ENCODE assay signal across 24 mouse cellular contexts in genomic region chr9:55152935-55153334, GRCm38 (mm10). TPM values are rescaled to one million over a fixed set of nuclear protein-coding genes. Genes with fewer than 3 reads are reported as not detected.
DNase-seq lines count a peak whose midpoint lies in the region; ATAC-seq and TF ChIP-seq lines count a peak whose summit lies in the region.
"Had no signal": no experiment of that assay in that cellular context is flagged by ENCODE, and none has a peak within 500 bp of the region (broad histone marks: within the 10 kb centered on the region; RNA-seq: fewer than 3 reads in every experiment).

No protein-coding gene starts in this region.

- in situ Hi-C loops in CH12.LX (cut with MboI; ENCODE audit: low pct_ligation_motif_present, low pct_unique_long_range_greater_than_20kb, low sequenced_read_pairs): no loop called here

- no peak for TF ChIP-seq EP300 in CH12.LX (IDR thresholded peaks at IDR 0.05; ENCODE audit: low read length)
- no peak for TF ChIP-seq EP300 in MEL (IDR thresholded peaks at IDR 0.05; ENCODE audit: low read depth in 1 of 2, low read length in 2 of 2)

- H3K27me3 ChIP-seq in midbrain, embryonic 11.5 days (ENCODE audit: control insufficient read depth, insufficient read depth, low read length): no peaks in the 10 kb centered on the region
- H3K27me3 ChIP-seq in midbrain, embryonic 10.5 days (ENCODE audit: low read depth, poor library complexity, severe bottlenecking): peaks cover 6% of the 10 kb centered on the region; the same call in 1 of the 2 replicates
- H3K27me3 ChIP-seq in CH12.LX (replicated peaks) (no peaks in the 10 kb centered on the region), MEL (ENCODE audit: control insufficient read depth in 1 of 2, insufficient read depth in 2 of 2, low read length in 2 of 2) (no peaks in the 10 kb centered on the region)
- H3K27me3 ChIP-seq: embryonic facial prominence, embryonic 13.5 days; embryonic facial prominence, embryonic 15.5 days; forebrain, embryonic 12.5 days had no signal

- no peak overlapping the region for H3K9ac ChIP-seq in midbrain, embryonic 11.5 days (ENCODE audit: low read length)
- H3K9ac ChIP-seq in CH12.LX (ENCODE audit: insufficient read depth, low read depth) (no peak overlapping the region), MEL (ENCODE audit: control insufficient read depth, low read depth, low read length, poor library complexity, severe bottlenecking) (peak overlapping the region; percentile 25; the same call in 1 of the 2 replicates)
- H3K9ac ChIP-seq: embryonic facial prominence, embryonic 13.5 days; embryonic facial prominence, embryonic 15.5 days; forebrain, embryonic 12.5 days had no signal

- 80% methylated on average over 5 of the region's 5 CpGs for WGBS in midbrain, embryonic 11.5 days
- 82% methylated on average over 5 of the region's 5 CpGs for WGBS in midbrain, embryonic 10.5 days
- WGBS in macrophage (ENCODE audit: missing documents): 51% methylated on average over 5 of the region's 5 CpGs

- dilution Hi-C loops in CH12.LX (cut with MboI; ENCODE audit: extremely low pct_ligation_motif_present, extremely low pct_unique_long_range_greater_than_20kb, low sequenced_read_pairs): no loop called here

- H3K36me3 ChIP-seq in midbrain, embryonic 11.5 days (ENCODE audit: control insufficient read depth, insufficient read depth, low read length): no peaks in the 10 kb centered on the region
- H3K36me3 ChIP-seq in midbrain, embryonic 10.5 days: peaks cover 11% of the 10 kb centered on the region; the same call in 1 of the 2 replicates
- peaks cover 0 to 18% of the 10 kb centered on the region in 2 experiments for H3K36me3 ChIP-seq in CH12.LX (replicated peaks in 1 of 2; ENCODE audit: control insufficient read depth in 1 of 2, insufficient read depth in 1 of 2, low read length in 1 of 2)
- H3K36me3 ChIP-seq in MEL (ENCODE audit: control insufficient read depth in 1 of 2, insufficient read depth in 2 of 2, low read length in 2 of 2): peaks cover 6 to 44% of the 10 kb centered on the region in 2 experiments; a peak in 3 of 4 replicates
- H3K36me3 ChIP-seq in macrophage (ENCODE audit: inconsistent target): no peaks in the 10 kb centered on the region
- H3K36me3 ChIP-seq: embryonic facial prominence, embryonic 13.5 days; embryonic facial prominence, embryonic 15.5 days had no signal

- no peak for TF ChIP-seq CTCF in CH12.LX (conservative IDR thresholded peaks at IDR 0.05 in 1 of 2, IDR thresholded peaks at IDR 0.05 in 1 of 2; ENCODE audit: low read depth in 2 of 2, low read length in 2 of 2)
- TF ChIP-seq CTCF in MEL (IDR thresholded peaks at IDR 0.05 in 2 of 3, conservative IDR thresholded peaks at IDR 0.05 in 1 of 3; ENCODE audit: control insufficient read depth in 1 of 3, insufficient read depth in 1 of 3, low read depth in 2 of 3, low read length in 3 of 3, poor library complexity in 1 of 3, severe bottlenecking in 1 of 3): no peak

- no peak overlapping the region for H3K4me3 ChIP-seq in midbrain, embryonic 11.5 days (ENCODE audit: low read depth, low read length)
- no peak overlapping the region for H3K4me3 ChIP-seq in midbrain, embryonic 10.5 days
- H3K4me3 ChIP-seq in CH12.LX (replicated peaks in 1 of 3; ENCODE audit: low read depth in 2 of 3, low read length in 2 of 3, poor library complexity in 1 of 3): no peak overlapping the region
- no peak overlapping the region for H3K4me3 ChIP-seq in MEL (ENCODE audit: control insufficient read depth in 1 of 2, insufficient read depth in 1 of 2, low read depth in 2 of 2, low read length in 2 of 2)
- H3K4me3 ChIP-seq in macrophage (ENCODE audit: inconsistent target): no peak overlapping the region
- H3K4me3 ChIP-seq: embryonic facial prominence, embryonic 13.5 days; embryonic facial prominence, embryonic 15.5 days; erythroblast, embryonic 14.5 days; forebrain, embryonic 10.5 days; forebrain, embryonic 12.5 days had no signal

- H3K4me2 ChIP-seq in midbrain, embryonic 11.5 days: no peak overlapping the region
- no peak overlapping the region for H3K4me2 ChIP-seq in CH12.LX (ENCODE audit: insufficient read depth, low read depth, poor library complexity, severe bottlenecking)
- H3K4me2 ChIP-seq: embryonic facial prominence, embryonic 13.5 days; embryonic facial prominence, embryonic 15.5 days; forebrain, embryonic 12.5 days had no signal

- no peak for TF ChIP-seq POLR2A in CH12.LX (IDR thresholded peaks at IDR 0.05; ENCODE audit: low read depth, low read length)
- no peak for TF ChIP-seq POLR2A in MEL (IDR thresholded peaks at IDR 0.05; ENCODE audit: control insufficient read depth in 1 of 2, insufficient read depth in 1 of 2, low read depth in 1 of 2, low read length in 2 of 2, poor library complexity in 1 of 2)

- peak; percentile 17 for DNase-seq in midbrain, embryonic 11.5 days (ENCODE audit: low spot score, missing footprints)
- DNase-seq in midbrain, embryonic 10.5 days (ENCODE audit: low spot score): no peak
- DNase-seq in CH12.LX (ENCODE audit: extremely low read depth) (no peak), MEL (ENCODE audit: low read depth, low spot score) (peak; percentile 45)
- no peak for DNase-seq in left cerebral cortex, adult 9 months (ENCODE audit: low spot score in 2 of 2)
- DNase-seq in left cerebral cortex, adult 11 months (ENCODE audit: low spot score): no peak
- DNase-seq in ovary, postnatal 14 days (ENCODE audit: low spot score): no peak
- DNase-seq: adrenal gland, adult 2 months; adrenal gland, postnatal 10 days; adrenal gland, postnatal 25 days; cerebellum, adult 11-12 months; cerebellum, adult 2 months; cerebellum, adult 9-10 months; cerebellum, postnatal 10 days; cerebellum, postnatal 25 days had no signal

- H3K4me1 ChIP-seq in midbrain, embryonic 11.5 days (ENCODE audit: control insufficient read depth, insufficient read depth, low read length): peaks cover 11% of the 10 kb centered on the region
- H3K4me1 ChIP-seq in midbrain, embryonic 10.5 days: peaks cover 36% of the 10 kb centered on the region
- H3K4me1 ChIP-seq in CH12.LX (ENCODE audit: control insufficient read depth in 1 of 2, insufficient read depth in 2 of 2) (peaks cover 16 to 38% of the 10 kb centered on the region in 2 experiments), MEL (ENCODE audit: control insufficient read depth in 1 of 2, insufficient read depth in 2 of 2, low read length in 2 of 2) (peaks cover 25 to 37% of the 10 kb centered on the region in 2 experiments)

- no peak overlapping the region for H3K27ac ChIP-seq in midbrain, embryonic 11.5 days (ENCODE audit: low read depth, low read length)
- no peak overlapping the region for H3K27ac ChIP-seq in midbrain, embryonic 10.5 days (replicated peaks)
- H3K27ac ChIP-seq in CH12.LX (ENCODE audit: insufficient read depth, low read depth): no peak overlapping the region
- H3K27ac ChIP-seq in MEL (ENCODE audit: control insufficient read depth, low read depth, low read length): peak overlapping the region; percentile 22; the same call in 1 of the 2 replicates
- 0 out of 2 replicates have a peak overlapping the region, but pooled peaks have one; percentile 0 for H3K27ac ChIP-seq in macrophage
- H3K27ac ChIP-seq: embryonic facial prominence, embryonic 13.5 days; embryonic facial prominence, embryonic 15.5 days; forebrain, embryonic 10.5 days; forebrain, embryonic 12.5 days had no signal

- H3K9me3 ChIP-seq in midbrain, embryonic 11.5 days (ENCODE audit: control insufficient read depth, low read length): no peaks in the 10 kb centered on the region
- no peaks in the 10 kb centered on the region for H3K9me3 ChIP-seq in midbrain, embryonic 10.5 days (replicated peaks)
- H3K9me3 ChIP-seq in CH12.LX (replicated peaks; ENCODE audit: low read length): no peaks in the 10 kb centered on the region
- H3K9me3 ChIP-seq in MEL (replicated peaks; ENCODE audit: insufficient read depth, low read length): no peaks in the 10 kb centered on the region
- H3K9me3 ChIP-seq: embryonic facial prominence, embryonic 13.5 days; embryonic facial prominence, embryonic 15.5 days; forebrain, embryonic 10.5 days; forebrain, embryonic 12.5 days had no signal

- ATAC-seq in midbrain, embryonic 11.5 days (ENCODE audit: low FRiP score): no peak
- ATAC-seq: CD4-positive, CD25-positive, alpha-beta regulatory T cell, adult 4 months; forebrain, embryonic 14.5 days; forebrain, embryonic 16.5 days had no signal

- TF ChIP-seq RAD21 in CH12.LX (IDR thresholded peaks at IDR 0.05; ENCODE audit: low read depth, low read length): no peak
- no peak for TF ChIP-seq RAD21 in MEL (IDR thresholded peaks at IDR 0.05; ENCODE audit: low read depth, low read length)

- peaks cover 38% of the 10 kb centered on the region for H3K79me2 ChIP-seq in CH12.LX (replicated peaks; ENCODE audit: control insufficient read depth, extremely low read depth, insufficient read depth, poor library complexity, severe bottlenecking)
- H3K79me2 ChIP-seq in MEL (ENCODE audit: control insufficient read depth, insufficient read depth, low read length, poor library complexity): peaks cover 62% of the 10 kb centered on the region
- H3K79me2 ChIP-seq in macrophage (ENCODE audit: inconsistent target): peaks cover 79% of the 10 kb centered on the region

RNA-seq across cellular contexts. Expression of gene Ube2q2, which starts 4.3 kb away (rescaled TPM):
- 50.1 and 55.0 TPM in 2 replicates for polyA plus RNA-seq in midbrain, embryonic 11.5 days (2014; fragmentation: Nextera tagmentation; extraction: Ambion mirVana)
- 37.7 and 38.0 TPM in 2 replicates for polyA plus RNA-seq in midbrain, embryonic 10.5 days (2016; fragmentation: Nextera tagmentation; extraction: Ambion mirVana)
- total RNA-seq in CH12.LX (2012; rRNA removed): 13.1 and 16.0 TPM in 2 replicates
- total RNA-seq in CH12.LX (2014; rRNA removed): 24.1 and 25.7 TPM in 2 replicates
- 22.7 and 24.4 TPM in 2 replicates for polyA plus RNA-seq in CH12.LX (2012; ENCODE audit: insufficient read length, low read depth)
- 17.3 and 21.7 TPM in 2 replicates for total RNA-seq in MEL (2012; rRNA removed)
- 10 to 100 TPM in 1 of 2 experiments, not detected in 1; 23.6 TPM for polyA plus RNA-seq in MEL (2012; ENCODE audit: insufficient read depth in 1 of 2, insufficient read length in 2 of 2, low read depth in 1 of 2, low replicate concordance in 2 of 2, missing spikeins in 1 of 2)
- 100 to 1,000 TPM in 3 of 26 experiments, 10 to 100 TPM in 23; 56.9 to 217 (median 80.4) TPM for total RNA-seq in macrophage (2018; cell fraction: chromatin; rRNA removed)
- 10 to 100 TPM; 38.7 to 75.7 (median 52.8) TPM for total RNA-seq in macrophage (2018; cell fraction: cytosol; rRNA removed)
- total RNA-seq in macrophage (2018; cell fraction: nucleus; rRNA removed): 100 to 1,000 TPM in 3 of 26 experiments, 10 to 100 TPM in 23; 33.1 to 124 (median 56.3) TPM
- 35.8 to 55.3 TPM (median 43.9 TPM) in 3 replicates for polyA plus RNA-seq in macrophage (2018)

RNA-seq across cellular contexts. Expression of gene Fbxo22, which starts 55.8 kb away (rescaled TPM):
- polyA plus RNA-seq in midbrain, embryonic 11.5 days (2014; fragmentation: Nextera tagmentation; extraction: Ambion mirVana): 84.6 and 92.5 TPM in 2 replicates
- 84.1 and 86.9 TPM in 2 replicates for polyA plus RNA-seq in midbrain, embryonic 10.5 days (2016; fragmentation: Nextera tagmentation; extraction: Ambion mirVana)
- total RNA-seq in CH12.LX (2012; rRNA removed) (21.4 and 29.5 TPM in 2 replicates), CH12.LX (2014; rRNA removed) (38.5 and 44.9 TPM in 2 replicates), MEL (2012; rRNA removed) (28.2 and 28.4 TPM in 2 replicates)
- polyA plus RNA-seq in CH12.LX (2012; ENCODE audit: insufficient read length, low read depth) (41.8 and 42.1 TPM in 2 replicates), MEL (2012; ENCODE audit: insufficient read depth in 1 of 2, insufficient read length in 2 of 2, low read depth in 1 of 2, low replicate concordance in 2 of 2, missing spikeins in 1 of 2) (10 to 100 TPM in 1 of 2 experiments, not detected in 1; 25.7 TPM), macrophage (2018) (38.0 to 41.7 TPM (median 41.3 TPM) in 3 replicates)
- total RNA-seq in macrophage (2018; cell fraction: chromatin; rRNA removed): 10 to 100 TPM; 34.9 to 75.8 (median 57.7) TPM
- 10 to 100 TPM; 21.2 to 39.0 (median 31.7) TPM for total RNA-seq in macrophage (2018; cell fraction: cytosol; rRNA removed)
- total RNA-seq in macrophage (2018; cell fraction: nucleus; rRNA removed): 10 to 100 TPM; 33.5 to 90.9 (median 56.7) TPM

Comparison
In these comparisons a context has a peak if more than half of its experiments do, and no peak if none do; other contexts are left out.
1. DNase-seq: peak in midbrain, embryonic 11.5 days (single experiment) and MEL (single experiment); none in midbrain, embryonic 10.5 days (single experiment), CH12.LX (single experiment), left cerebral cortex, adult 9 months (0 of 2), left cerebral cortex, adult 11 months (single experiment) and ovary, postnatal 14 days (single experiment).
2. H3K27ac ChIP-seq: peak in MEL (single experiment) and macrophage (single experiment); none in midbrain, embryonic 11.5 days (single experiment), midbrain, embryonic 10.5 days (single experiment) and CH12.LX (single experiment).